Mouse (Mus musculus): ENCODE data around the gene Tube1.
A peak's percentile ranks its signal among the peaks of the same experiment; 100 is the strongest.

The Tube1 gene

GRCm38 (mm10) chr10:39133462-39134310 is at the start of gene Tube1, which contains the start of gene Fam229b:
Tube1 (plus strand) TSS chr10:39133976.
Fam229b (minus strand) TSS chr10:39133914.
- DNase-seq (ENCODE audit: low spot score), result peak; percentile 89

- DNase-seq (ENCODE audit: low spot score), result peak; percentile 38
These were observed 36.8 kb upstream of the Tube1 start for GRCm38 (mm10) chr10:39096981-39097380.

GRCm38 (mm10) chr10:39098746-39099145 is 35.0 kb upstream of the Tube1 start:
- DNase-seq (ENCODE audit: low spot score), result peak; percentile 23

- no peak for DNase-seq (ENCODE audit: low spot score)
These were observed 28.9 kb upstream of the Tube1 start for GRCm38 (mm10) chr10:39104803-39105449.

- DNase-seq (ENCODE audit: low spot score), result no peak
These were observed 27.4 kb upstream of the Tube1 start for GRCm38 (mm10) chr10:39106413-39106812.

GRCm38 (mm10) chr10:39106935-39107334 is 26.8 kb upstream of the Tube1 start:
- no peak for DNase-seq (ENCODE audit: low spot score)

GRCm38 (mm10) chr10:39108837-39109488 is 24.8 kb upstream of the Tube1 start:
- no peak for DNase-seq (ENCODE audit: low spot score)

- no peak for DNase-seq (ENCODE audit: low spot score)
These were observed 24.3 kb upstream of the Tube1 start for GRCm38 (mm10) chr10:39109489-39109874.

- peak; percentile 29 for DNase-seq (ENCODE audit: low spot score)
These were observed 12.4 kb upstream of the Tube1 start for GRCm38 (mm10) chr10:39121412-39121811.

GRCm38 (mm10) chr10:39137766-39138165 is 4.0 kb downstream of the Tube1 start:
- no peak for DNase-seq (ENCODE audit: low spot score)

- DNase-seq (ENCODE audit: low spot score), result no peak
These were observed 5.0 kb downstream of the Tube1 start for GRCm38 (mm10) chr10:39138761-39139160.

GRCm38 (mm10) chr10:39140843-39141242 is 7.1 kb downstream of the Tube1 start:
- DNase-seq (ENCODE audit: low spot score), result no peak

- DNase-seq (ENCODE audit: low spot score), result no peak
These were observed 7.6 kb downstream of the Tube1 start for GRCm38 (mm10) chr10:39141401-39141800.

GRCm38 (mm10) chr10:39142216-39142615 is 8.4 kb downstream of the Tube1 start:
- DNase-seq (ENCODE audit: low spot score), result no peak

- no peak for DNase-seq (ENCODE audit: low spot score)
These were observed 22.9 kb downstream of the Tube1 start for GRCm38 (mm10) chr10:39156719-39157118.

- DNase-seq (ENCODE audit: low spot score), result peak; percentile 8
These were observed 23.5 kb downstream of the Tube1 start for GRCm38 (mm10) chr10:39157321-39157720.

GRCm38 (mm10) chr10:39158306-39158705 is 24.5 kb downstream of the Tube1 start:
- DNase-seq (ENCODE audit: low spot score), result no peak

- DNase-seq (ENCODE audit: low spot score), result no peak
These were observed 27.6 kb downstream of the Tube1 start for GRCm38 (mm10) chr10:39161406-39161805.

GRCm38 (mm10) chr10:39162666-39163484 is 29.1 kb downstream of the Tube1 start:
- no peak for DNase-seq (ENCODE audit: low spot score)

- no peak for DNase-seq (ENCODE audit: low spot score)
These were observed 29.9 kb downstream of the Tube1 start, which contains the start of gene Ccn6 for GRCm38 (mm10) chr10:39163694-39164093. Ccn6 (minus strand) TSS chr10:39163794.

GRCm38 (mm10) chr10:39165632-39166115 is 31.9 kb downstream of the Tube1 start:
- DNase-seq (ENCODE audit: low spot score), result no peak

- no peak for DNase-seq (ENCODE audit: low spot score)
These were observed 33.8 kb downstream of the Tube1 start for GRCm38 (mm10) chr10:39167611-39168010.
